Mouse (Mus musculus): Measurements from ENCODE around the gene Cdkn2b. TPM values are rescaled to one million over a fixed set of nuclear protein-coding genes. Genes with fewer than 3 reads are reported as not detected.
A peak's percentile ranks its signal among the peaks of the same experiment; 100 is the strongest.

Gene Cdkn2b
- polyA plus RNA-seq (2012; ENCODE audit: insufficient read depth, insufficient read length, missing spikeins): not detected in 2 replicates

DNA sequence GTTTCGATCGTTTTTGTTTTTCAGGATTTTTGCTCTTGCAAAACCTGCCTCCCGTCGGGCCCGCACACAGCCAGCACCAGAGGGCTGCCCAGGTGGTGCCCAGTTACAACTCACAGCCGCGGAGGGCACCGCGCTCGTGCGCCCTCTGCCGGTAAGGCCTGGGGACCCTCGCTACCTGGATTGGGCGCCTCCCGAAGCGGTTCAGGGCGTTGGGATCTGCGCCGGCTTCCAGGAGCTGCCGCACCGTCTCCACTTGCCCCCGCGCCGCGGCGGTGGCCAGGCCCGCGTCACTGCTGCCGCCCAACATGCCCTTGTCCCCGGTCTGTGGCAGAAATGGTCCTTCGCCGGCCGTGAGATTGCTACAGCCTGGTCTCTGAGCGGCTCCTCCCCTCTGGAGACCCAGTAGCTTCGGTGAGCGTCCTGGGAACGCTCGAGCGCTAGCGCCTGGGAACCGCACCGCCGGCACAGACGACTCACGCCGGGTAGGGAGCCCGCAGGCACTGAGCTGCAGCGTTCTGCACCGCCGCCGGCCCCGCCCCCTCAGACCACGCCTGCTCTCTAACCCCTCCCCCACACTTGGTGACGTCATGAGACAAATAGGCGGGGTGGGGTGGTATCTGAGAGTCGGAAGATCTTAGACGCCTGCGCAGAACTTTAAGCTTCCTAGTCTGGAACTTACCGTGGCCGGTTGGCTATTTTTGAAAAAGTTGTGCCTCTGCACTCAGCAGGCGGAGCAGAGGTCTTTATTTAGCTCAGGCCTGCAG is at the start of gene Cdkn2b:
Gene Cdkn2b (minus strand): TSS at position 549 of the 764 bp plus-strand sequence.
- TF ChIP-seq CTCF (IDR thresholded peaks at IDR 0.05; ENCODE audit: low read depth, low read length): peak; percentile 79
- no peak for TF ChIP-seq POLR2A (IDR thresholded peaks at IDR 0.05; ENCODE audit: borderline replicate concordance, low read depth, low read length)
- Histone ChIP-seq H3K4me1 (ENCODE audit: control insufficient read depth, insufficient read depth, low read length) (peaks cover 13% of the 10 kb centered on the region), H3K4me3 (ENCODE audit: insufficient read depth, low read length) (peak within 1 kb of the TSS; percentile 89), H3K27ac (ENCODE audit: insufficient read depth, low read depth, low read length) (peak within 1 kb of the TSS; percentile 71)

DNA sequence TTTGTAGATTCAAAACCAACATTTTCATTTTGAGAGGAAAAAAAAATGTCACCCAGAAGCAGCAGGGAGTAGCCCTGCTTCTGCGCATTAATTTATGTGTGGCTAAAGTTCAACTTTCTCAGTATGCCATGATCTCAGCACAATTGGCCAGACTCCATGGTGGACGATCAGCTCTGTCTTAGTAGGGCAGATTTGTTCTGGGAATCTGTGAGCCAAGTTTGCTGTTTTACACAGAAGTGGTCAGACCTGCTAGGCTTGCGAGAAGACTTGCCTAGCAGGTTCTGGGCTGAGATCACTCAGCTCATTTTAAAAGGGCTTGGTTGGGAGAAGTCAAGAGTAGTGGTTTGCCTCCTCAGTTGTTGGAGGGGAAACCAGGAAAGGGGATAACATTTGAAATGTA is 49.5 kb upstream of the Cdkn2b start:
- no peak overlapping the region for H3K27ac ChIP-seq (ENCODE audit: insufficient read depth, low read depth, low read length)

DNA sequence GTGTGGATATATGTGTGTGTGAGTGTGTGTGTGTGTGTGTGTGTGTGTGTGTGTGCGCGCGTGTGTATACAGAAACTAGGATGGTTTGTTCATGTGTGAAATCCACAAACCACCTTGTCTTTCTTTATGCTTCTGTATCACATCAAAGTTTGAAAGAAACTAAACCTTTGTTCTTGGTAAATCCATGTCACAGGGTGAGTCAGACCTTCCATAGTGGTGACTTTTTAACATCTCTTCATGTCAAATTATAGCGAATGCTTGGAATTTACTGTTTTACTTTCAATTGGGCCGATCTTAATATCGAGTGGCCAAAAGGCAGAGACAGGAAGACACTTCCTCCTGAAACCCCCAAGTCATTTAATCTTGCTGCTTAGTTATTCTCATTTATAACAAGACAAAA is 48.7 kb upstream of the Cdkn2b start:
- no peak overlapping the region for H3K4me3 ChIP-seq (ENCODE audit: insufficient read depth, low read length)
- TF ChIP-seq POLR2A (IDR thresholded peaks at IDR 0.05; ENCODE audit: borderline replicate concordance, low read depth, low read length) (no peak), CTCF (IDR thresholded peaks at IDR 0.05; ENCODE audit: low read depth, low read length) (no peak)
- H3K4me1 ChIP-seq (ENCODE audit: control insufficient read depth, insufficient read depth, low read length): peaks cover 22% of the 10 kb centered on the region
- H3K27ac ChIP-seq (ENCODE audit: insufficient read depth, low read depth, low read length): no peak overlapping the region

More for the DNA sequence above, 49.5 kb upstream of the Cdkn2b start:
- TF ChIP-seq POLR2A (IDR thresholded peaks at IDR 0.05; ENCODE audit: borderline replicate concordance, low read depth, low read length) (no peak), CTCF (IDR thresholded peaks at IDR 0.05; ENCODE audit: low read depth, low read length) (no peak)
- peaks cover 25% of the 10 kb centered on the region for H3K4me1 ChIP-seq (ENCODE audit: control insufficient read depth, insufficient read depth, low read length)
- H3K4me3 ChIP-seq (ENCODE audit: insufficient read depth, low read length): no peak overlapping the region

DNA sequence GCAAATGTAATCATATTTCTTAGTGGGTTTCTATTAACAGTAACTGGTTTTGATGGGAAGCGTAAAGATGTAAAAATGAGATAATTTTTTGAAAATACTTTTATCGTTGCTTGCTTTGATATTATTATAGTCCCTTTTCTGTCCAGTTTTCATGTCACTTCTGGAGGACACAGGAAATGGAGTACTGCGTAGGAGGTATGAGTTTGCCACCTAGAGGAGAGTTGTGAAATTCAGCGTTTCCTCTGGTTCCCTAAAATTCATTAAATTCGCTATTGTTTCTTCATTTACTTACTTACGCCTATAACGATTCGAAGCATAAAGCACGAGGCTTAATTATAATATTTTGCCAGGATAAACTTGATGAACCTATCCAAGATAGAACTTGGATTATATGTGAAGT is 43.1 kb upstream of the Cdkn2b start:
- Histone ChIP-seq H3K27ac (ENCODE audit: insufficient read depth, low read depth, low read length) (no peak overlapping the region), H3K4me1 (ENCODE audit: control insufficient read depth, insufficient read depth, low read length) (peaks cover 22% of the 10 kb centered on the region), H3K4me3 (ENCODE audit: insufficient read depth, low read length) (no peak overlapping the region)
- no peak for TF ChIP-seq CTCF (IDR thresholded peaks at IDR 0.05; ENCODE audit: low read depth, low read length)
- no peak for TF ChIP-seq POLR2A (IDR thresholded peaks at IDR 0.05; ENCODE audit: borderline replicate concordance, low read depth, low read length)

DNA sequence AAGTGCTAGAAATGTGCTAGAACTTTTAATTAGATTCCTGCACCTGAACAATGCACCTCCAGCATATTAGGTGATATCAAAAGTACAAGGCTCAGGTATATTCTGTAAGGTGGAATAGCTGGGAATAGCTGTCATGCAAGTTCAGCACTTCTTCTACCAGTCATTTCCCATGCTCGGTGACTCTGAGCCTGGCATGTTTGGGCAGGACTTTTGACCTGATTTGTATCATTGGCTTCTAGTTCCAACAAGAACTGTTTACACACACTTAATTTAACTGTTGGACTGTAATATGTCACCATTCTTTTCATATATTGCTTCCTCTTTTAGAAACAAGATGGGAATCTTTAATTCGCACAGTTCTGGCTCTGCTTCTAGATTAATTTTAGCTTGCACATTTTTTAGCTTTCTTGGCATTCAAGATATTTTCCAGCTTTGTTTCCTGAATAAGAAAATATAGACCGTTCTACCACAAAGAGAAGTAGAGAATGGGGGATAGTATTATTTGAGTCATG is 42.3 kb upstream of the Cdkn2b start:
- no peak overlapping the region for H3K4me3 ChIP-seq (ENCODE audit: insufficient read depth, low read length)
- H3K4me1 ChIP-seq (ENCODE audit: control insufficient read depth, insufficient read depth, low read length): peaks cover 27% of the 10 kb centered on the region
- H3K27ac ChIP-seq (ENCODE audit: insufficient read depth, low read depth, low read length): no peak overlapping the region
- TF ChIP-seq CTCF (IDR thresholded peaks at IDR 0.05; ENCODE audit: low read depth, low read length) (no peak), POLR2A (IDR thresholded peaks at IDR 0.05; ENCODE audit: borderline replicate concordance, low read depth, low read length) (no peak)

- peak overlapping the region; percentile 4; the same call in 1 of the 2 replicates for H3K27ac ChIP-seq (ENCODE audit: insufficient read depth, low read depth, low read length)
- H3K4me3 ChIP-seq (ENCODE audit: insufficient read depth, low read length): no peak overlapping the region
- H3K4me1 ChIP-seq (ENCODE audit: control insufficient read depth, insufficient read depth, low read length): peaks cover 27% of the 10 kb centered on the region
- TF ChIP-seq CTCF (IDR thresholded peaks at IDR 0.05; ENCODE audit: low read depth, low read length): no peak
- no peak for TF ChIP-seq POLR2A (IDR thresholded peaks at IDR 0.05; ENCODE audit: borderline replicate concordance, low read depth, low read length)
Measured at GRCm38 (mm10) chr4:89351474-89351873, 40.6 kb upstream of the Cdkn2b start.

DNA sequence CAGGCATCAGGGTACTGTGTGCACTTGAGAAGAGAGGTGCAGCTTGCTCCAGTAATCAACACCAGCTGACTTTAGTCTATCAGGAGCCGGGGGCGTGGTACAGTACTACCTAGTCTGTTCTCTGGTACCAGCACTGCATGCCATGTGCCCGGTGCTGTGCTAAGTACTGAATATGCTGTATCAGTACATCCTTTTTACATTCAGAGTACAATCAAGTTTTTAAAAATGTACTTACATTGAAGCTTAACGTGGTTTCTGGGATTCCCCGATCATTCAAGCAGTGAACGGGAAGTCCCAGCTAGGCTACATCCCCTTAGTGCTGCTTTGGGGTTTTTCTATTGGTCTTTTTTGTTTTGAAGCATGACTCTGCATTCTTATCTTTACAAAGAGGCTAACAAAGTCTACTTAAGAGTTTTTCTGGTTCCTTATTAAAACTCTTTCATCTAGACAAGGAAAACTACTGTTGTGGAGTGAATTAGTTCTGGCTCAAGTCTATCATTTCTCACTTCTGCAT is 40.2 kb upstream of the Cdkn2b start:
- H3K4me3 ChIP-seq (ENCODE audit: insufficient read depth, low read length): no peak overlapping the region
- peaks cover 27% of the 10 kb centered on the region for H3K4me1 ChIP-seq (ENCODE audit: control insufficient read depth, insufficient read depth, low read length)
- TF ChIP-seq POLR2A (IDR thresholded peaks at IDR 0.05; ENCODE audit: borderline replicate concordance, low read depth, low read length) (no peak), CTCF (IDR thresholded peaks at IDR 0.05; ENCODE audit: low read depth, low read length) (no peak)
- H3K27ac ChIP-seq (ENCODE audit: insufficient read depth, low read depth, low read length): no peak overlapping the region

- Histone ChIP-seq H3K27ac (ENCODE audit: insufficient read depth, low read depth, low read length) (no peak overlapping the region), H3K4me3 (ENCODE audit: insufficient read depth, low read length) (no peak overlapping the region), H3K4me1 (ENCODE audit: control insufficient read depth, insufficient read depth, low read length) (peaks cover 27% of the 10 kb centered on the region)
- TF ChIP-seq CTCF (IDR thresholded peaks at IDR 0.05; ENCODE audit: low read depth, low read length) (no peak), POLR2A (IDR thresholded peaks at IDR 0.05; ENCODE audit: borderline replicate concordance, low read depth, low read length) (no peak)
Measured at GRCm38 (mm10) chr4:89350391-89350790, 39.6 kb upstream of the Cdkn2b start.

DNA sequence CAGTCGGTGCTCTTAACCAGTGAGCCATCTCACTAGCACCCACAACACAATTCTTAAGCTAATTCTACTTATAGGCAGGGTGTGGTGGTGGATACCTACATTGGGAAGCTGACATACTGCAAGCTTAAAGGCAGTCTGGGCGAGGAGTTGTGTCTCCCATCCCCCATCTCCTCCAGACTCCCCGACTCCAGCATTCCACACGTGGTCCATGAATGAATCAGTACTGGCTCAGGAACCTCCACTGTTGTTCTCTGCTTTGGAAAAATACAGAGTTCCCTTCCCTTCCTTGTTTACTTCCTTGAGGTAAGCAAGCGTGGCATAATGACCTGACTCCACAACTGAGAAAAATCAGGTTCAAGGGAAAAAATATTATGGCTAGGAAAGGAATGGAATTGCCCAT is 38.0 kb upstream of the Cdkn2b start:
- no peak overlapping the region for H3K4me3 ChIP-seq (ENCODE audit: insufficient read depth, low read length)
- H3K27ac ChIP-seq (ENCODE audit: insufficient read depth, low read depth, low read length): no peak overlapping the region
- TF ChIP-seq POLR2A (IDR thresholded peaks at IDR 0.05; ENCODE audit: borderline replicate concordance, low read depth, low read length) (no peak), CTCF (IDR thresholded peaks at IDR 0.05; ENCODE audit: low read depth, low read length) (no peak)
- peaks cover 27% of the 10 kb centered on the region for H3K4me1 ChIP-seq (ENCODE audit: control insufficient read depth, insufficient read depth, low read length)

DNA sequence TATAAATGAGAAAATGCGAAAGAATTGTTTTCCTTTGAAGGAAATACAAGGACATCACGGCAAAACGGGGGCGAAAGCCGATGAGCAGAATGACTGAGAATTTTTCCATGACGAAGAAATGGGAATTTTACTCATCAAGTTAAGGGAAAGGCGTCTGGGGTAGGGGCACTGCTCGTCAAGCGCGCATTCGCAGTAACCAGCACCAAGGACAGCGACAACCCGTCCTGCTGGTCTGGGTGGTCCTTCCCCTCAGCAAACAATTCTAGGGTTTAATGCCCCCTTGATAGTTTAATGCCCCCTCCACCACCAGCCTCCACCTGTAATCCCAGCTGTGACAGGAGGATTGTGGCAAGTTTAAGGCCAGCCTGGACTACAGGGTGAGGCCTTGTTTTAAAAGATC is 2.6 kb upstream of the Cdkn2b start:
- Histone ChIP-seq H3K4me3 (ENCODE audit: insufficient read depth, low read length) (no peak overlapping the region), H3K4me1 (ENCODE audit: control insufficient read depth, insufficient read depth, low read length) (peaks cover 7% of the 10 kb centered on the region), H3K27ac (ENCODE audit: insufficient read depth, low read depth, low read length) (no peak overlapping the region)
- no peak for TF ChIP-seq CTCF (IDR thresholded peaks at IDR 0.05; ENCODE audit: low read depth, low read length)
- no peak for TF ChIP-seq POLR2A (IDR thresholded peaks at IDR 0.05; ENCODE audit: borderline replicate concordance, low read depth, low read length)
